Mouse (Mus musculus): Measurements from ENCODE around the gene Lyg1.

The Lyg1 gene

GRCm38 (mm10) chr1:37954786-37955185 lies 2.8 kb downstream of the Lyg1 start:
- no peak for DNase-seq (ENCODE audit: low read depth, low spot score)

- DNase-seq (ENCODE audit: low read depth, low spot score), result no peak
These were observed 8.7 kb downstream of the Lyg1 start for GRCm38 (mm10) chr1:37948906-37949305.

DNA sequence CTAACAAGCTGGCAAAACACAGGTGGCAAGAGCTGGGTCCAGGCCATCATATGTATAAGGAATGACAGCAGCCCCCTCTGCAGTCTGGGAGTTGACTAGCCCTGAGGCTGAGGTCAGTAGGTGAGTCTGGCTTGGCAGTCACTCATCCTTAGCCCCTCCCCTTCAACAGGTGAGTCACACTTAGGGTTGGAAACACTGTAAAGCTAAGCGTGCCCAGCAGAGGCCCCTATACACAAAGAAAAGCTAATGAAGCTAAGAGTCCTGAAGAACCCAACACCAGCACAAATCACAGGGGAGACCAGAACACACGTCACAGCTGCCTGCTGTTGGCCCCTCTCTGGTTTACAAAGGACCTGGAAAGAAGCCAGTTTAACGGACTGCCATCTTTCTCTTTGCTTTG lies 25.8 kb downstream of the Lyg1 start:
- peak; percentile 57 for DNase-seq (ENCODE audit: low read depth, low spot score)

- no peak for DNase-seq (ENCODE audit: low read depth, low spot score)
These were observed 31.6 kb downstream of the Lyg1 start for GRCm38 (mm10) chr1:37925971-37926370.

GRCm38 (mm10) chr1:37922536-37922935 lies 35.0 kb downstream of the Lyg1 start:
- DNase-seq (ENCODE audit: low read depth, low spot score), result no peak

- no peak for DNase-seq (ENCODE audit: low read depth, low spot score)
These were observed 39.5 kb downstream of the Lyg1 start for GRCm38 (mm10) chr1:37918096-37918495.

DNA sequence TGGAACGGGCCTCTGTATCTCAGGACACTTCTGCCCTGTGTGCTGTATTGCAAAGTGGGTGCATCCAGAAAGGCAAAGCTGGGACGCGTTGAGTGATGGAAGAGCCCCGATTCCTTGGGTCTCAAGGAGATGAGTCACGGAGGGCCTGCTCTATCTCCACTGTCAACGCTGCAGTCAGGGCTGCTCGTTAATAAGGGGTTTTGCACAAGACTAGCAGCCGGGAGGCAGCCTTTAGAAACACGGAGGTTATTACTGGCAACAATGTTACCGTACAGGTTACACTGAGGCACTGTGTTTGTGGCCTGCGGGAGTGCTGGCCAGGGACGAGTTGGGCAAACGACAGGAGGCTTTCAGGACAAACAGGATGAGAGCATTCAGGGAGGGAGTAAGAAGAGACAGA lies 39.9 kb downstream of the Lyg1 start:
- DNase-seq (ENCODE audit: low read depth, low spot score), result no peak

- no peak for DNase-seq (ENCODE audit: low read depth, low spot score)
These were observed 41.2 kb downstream of the Lyg1 start, which contains the start of gene Lyg2 for GRCm38 (mm10) chr1:37916393-37916792. Gene Lyg2 (minus strand): TSS chr1:37916493.

DNA sequence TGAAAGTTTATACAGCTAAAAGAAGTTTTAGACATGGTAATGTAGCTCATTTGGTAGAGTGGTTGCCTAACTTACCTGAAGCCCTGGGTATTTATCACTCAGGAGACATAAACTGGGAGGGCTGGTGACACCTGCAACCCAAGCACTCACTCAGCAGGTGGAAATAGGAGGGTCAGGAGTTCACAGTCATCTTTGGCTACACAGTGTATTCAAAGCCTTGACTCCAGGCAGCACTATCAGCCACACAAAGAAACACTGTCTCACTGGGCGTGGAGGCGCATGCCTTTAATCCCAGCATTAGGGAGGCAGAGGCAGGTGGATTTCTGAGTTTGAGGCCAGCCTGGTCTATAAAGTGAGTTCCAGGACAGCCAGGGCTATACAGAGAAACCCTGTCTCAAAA lies 44.8 kb downstream of the Lyg1 start:
- no peak for DNase-seq (ENCODE audit: low read depth, low spot score)

DNA sequence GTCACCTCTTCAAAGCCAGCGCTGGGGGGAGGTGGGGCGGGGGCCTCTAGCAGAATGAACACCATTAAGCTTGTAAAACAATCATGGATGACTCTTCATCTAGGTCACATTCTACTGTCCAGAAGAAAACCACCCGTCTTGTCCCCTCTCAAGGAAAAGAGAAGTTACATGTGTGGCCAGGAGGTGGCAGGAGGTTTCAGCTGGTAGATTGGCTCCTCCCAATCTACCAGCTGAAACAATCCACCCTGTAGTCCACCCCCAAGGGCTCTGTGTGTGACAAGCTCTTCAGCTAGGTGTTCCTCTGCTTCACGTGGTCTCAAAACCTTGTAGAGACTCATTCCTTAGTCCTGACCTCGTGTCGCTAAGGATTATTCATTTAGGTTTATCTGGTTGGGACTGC lies 54.4 kb downstream of the Lyg1 start:
- no peak for DNase-seq (ENCODE audit: low read depth, low spot score)

DNA sequence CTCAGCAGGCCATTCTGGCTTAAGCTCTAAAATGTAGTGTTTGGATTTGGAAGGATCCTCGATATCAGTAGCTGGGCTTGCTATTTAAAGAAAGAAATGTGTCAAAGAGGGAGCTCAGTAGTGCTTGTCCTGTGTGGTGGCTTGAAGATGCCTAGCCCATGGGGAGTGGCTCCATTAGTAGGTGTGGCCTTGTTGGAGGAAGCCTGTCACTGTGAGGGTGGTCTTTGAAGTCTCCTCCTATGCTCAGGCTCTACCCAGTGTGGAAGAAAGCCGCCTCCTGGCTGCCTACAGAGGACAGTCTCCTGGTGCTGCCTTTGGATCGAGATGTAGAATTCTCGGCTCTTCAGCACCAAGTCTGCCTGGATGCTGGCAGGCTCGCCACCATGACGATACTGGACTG lies 57.3 kb downstream of the Lyg1 start:
- no peak for DNase-seq (ENCODE audit: low read depth, low spot score)

- no peak for DNase-seq (ENCODE audit: low read depth, low spot score)
These were observed 57.7 kb downstream of the Lyg1 start for GRCm38 (mm10) chr1:37899816-37900215.

Measured in WW6 (cell line).